Mouse (Mus musculus): ENCODE data around the gene Klhl8.

GRCm38 (mm10) chr5:103857151-103857550 lies 53.9 kb downstream of the Klhl8 start:
- no peak for TF ChIP-seq CTCF (IDR thresholded peaks at IDR 0.05; ENCODE audit: borderline replicate concordance, insufficient read depth, low read length)
- 0 out of 2 replicates have a peak, but pooled peaks have one; percentile 9 for TF ChIP-seq POLR2A (IDR thresholded peaks at IDR 0.05; ENCODE audit: low read depth, low read length)

All from embryonic fibroblast, embryonic 13.5 days (primary cell).